Mouse (Mus musculus): ENCODE measurements around the gene Adh6a. TPM values are rescaled to one million over a fixed set of nuclear protein-coding genes. Genes with fewer than 3 reads are reported as not detected.

Gene Adh6a
- total RNA-seq, 2 experiments from 2014 or later: not detected

Other genes starting within 250 kb of the Adh6a start
- not detected in 2 replicates for gene 1110002E22Rik, start 248.2 kb upstream of the Adh6a start, total RNA-seq (2015)
- not detected in 2 replicates for gene 1110002E22Rik, start 248.2 kb upstream of the Adh6a start, total RNA-seq (2017)
- not detected in 2 replicates for gene Gm5105, start 245.9 kb upstream of the Adh6a start, total RNA-seq (2015)
- not detected in 2 replicates for gene Gm5105, start 245.9 kb upstream of the Adh6a start, total RNA-seq (2017)
- 5.6 and 8.2 TPM in 2 replicates for gene Trmt10a, start 169.8 kb upstream of the Adh6a start, total RNA-seq (2015)
- 10.7 and 25.7 TPM in 2 replicates for gene Trmt10a, start 169.8 kb upstream of the Adh6a start, total RNA-seq (2017)
- 3.1 and 4.5 TPM in 2 replicates for gene Mttp, start 168.3 kb upstream of the Adh6a start, total RNA-seq (2015)
- gene Mttp, start 168.3 kb upstream of the Adh6a start, total RNA-seq (2017): 2.0 and 5.6 TPM in 2 replicates
- gene 4930579F01Rik, start 119.5 kb upstream of the Adh6a start, total RNA-seq (2015): not detected in 2 replicates
- not detected in 2 replicates for gene 4930579F01Rik, start 119.5 kb upstream of the Adh6a start, total RNA-seq (2017)
- gene Adh7, start 95.5 kb upstream of the Adh6a start, total RNA-seq (2015): not detected in 2 replicates
- gene Adh7, start 95.5 kb upstream of the Adh6a start, total RNA-seq (2017): not detected in 2 replicates
- not detected in 2 replicates for gene Adh1, start 52.3 kb upstream of the Adh6a start, total RNA-seq (2015)
- not detected in 2 replicates for gene Adh1, start 52.3 kb upstream of the Adh6a start, total RNA-seq (2017)
- gene Adh6b, start 28.5 kb downstream of the Adh6a start, total RNA-seq (2015): not detected in 2 replicates
- gene Adh6b, start 28.5 kb downstream of the Adh6a start, total RNA-seq (2017): not detected in 2 replicates
- gene Adh4, start 102.2 kb downstream of the Adh6a start, total RNA-seq (2015): not detected in 2 replicates
- not detected in 2 replicates for gene Adh4, start 102.2 kb downstream of the Adh6a start, total RNA-seq (2017)
- gene Adh5, start 129.8 kb downstream of the Adh6a start, total RNA-seq (2015): 114 and 130 TPM in 2 replicates
- gene Adh5, start 129.8 kb downstream of the Adh6a start, total RNA-seq (2017): 125 and 126 TPM in 2 replicates
- gene Metap1, start 176.2 kb downstream of the Adh6a start, total RNA-seq (2015): 42.0 and 45.9 TPM in 2 replicates
- gene Metap1, start 176.2 kb downstream of the Adh6a start, total RNA-seq (2017): 47.6 and 61.4 TPM in 2 replicates
- gene Eif4e, start 212.9 kb downstream of the Adh6a start, total RNA-seq (2015): 424 and 430 TPM in 2 replicates
- gene Eif4e, start 212.9 kb downstream of the Adh6a start, total RNA-seq (2017): 161 and 224 TPM in 2 replicates

All from megakaryocyte progenitor cell, adult 5-6 weeks (primary cell).